Mouse (Mus musculus) heart, embryonic 14.5 days (tissue): ENCODE measurements around the gene Akr1c20. TPM values are rescaled to one million over a fixed set of nuclear protein-coding genes. Genes with fewer than 3 reads are reported as not detected.

Experiments
- ATAC-seq: fragments of 200-750 bp; cut with Nextera tagmentation; 2 replicates; pipeline ENCODE4 v1.8.0; 2017; ENCODE audit warnings: low read depth, moderate TSS enrichment; ENCODE audit not compliant: insufficient number of reproducible peaks, insufficient read depth, low FRiP score
- H3K27ac ChIP-seq, 2 experiments: fragments of 200-500 bp in 1 of 2; fragments of 300-500 bp in 1 of 2; sonication (generic) in 1 of 2; replicated peaks in 1 of 2; 2 replicates each; pipeline ENCODE4 v1.5.1; 2012 to 2014; ENCODE audit warnings: low read depth in 2 of 2, low read length in 2 of 2, control low read depth in 1 of 2, mild to moderate bottlenecking in 1 of 2, mixed read lengths in 1 of 2; ENCODE audit not compliant: control insufficient read depth in 1 of 2, insufficient read depth in 1 of 2
- H3K27me3 ChIP-seq: fragments of 300-500 bp; sonication (generic); 2 replicates; pipeline ENCODE4 v1.6.1; 2014; ENCODE audit warnings: mild to moderate bottlenecking, low read length, control low read depth; ENCODE audit not compliant: control insufficient read depth, insufficient read depth
- H3K36me3 ChIP-seq: fragments of 300-500 bp; sonication (generic); 2 replicates; pipeline ENCODE4 v1.6.1; 2014; ENCODE audit warnings: mild to moderate bottlenecking, control low read depth, low read length, mixed read lengths; ENCODE audit not compliant: control insufficient read depth, insufficient read depth
- H3K4me1 ChIP-seq, 2 experiments: fragments of 200-500 bp in 1 of 2; fragments of 300-500 bp in 1 of 2; sonication (generic) in 1 of 2; 2 replicates each; pipeline ENCODE4 v1.6.1; 2012 to 2014; ENCODE audit warnings: low read length in 2 of 2, control low read depth in 1 of 2, mixed read lengths in 1 of 2; ENCODE audit not compliant: control insufficient read depth in 2 of 2, insufficient read depth in 2 of 2
- H3K4me2 ChIP-seq: fragments of 300-500 bp; sonication (generic); 2 replicates; pipeline ENCODE4 v1.6.1; 2014; ENCODE audit warnings: mild to moderate bottlenecking, low read length
- H3K4me3 ChIP-seq, 2 experiments: fragments of 200-500 bp in 1 of 2; fragments of 300-500 bp in 1 of 2; sonication (generic) in 1 of 2; 2 replicates each; pipeline ENCODE4 v1.5.1; 2012 to 2014; ENCODE audit warnings: low read length in 2 of 2, mild to moderate bottlenecking in 2 of 2, control low read depth in 1 of 2, low read depth in 1 of 2, moderate library complexity in 1 of 2; ENCODE audit not compliant: control insufficient read depth in 1 of 2, insufficient read depth in 1 of 2
- H3K9ac ChIP-seq: fragments of 300-500 bp; sonication (generic); 2 replicates; pipeline ENCODE4 v1.6.1; 2014; ENCODE audit warnings: mild to moderate bottlenecking, low read length
- H3K9me3 ChIP-seq: fragments of 300-500 bp; sonication (generic); 2 replicates; pipeline ENCODE4 v1.6.1; 2016; ENCODE audit warnings: low read length, control low read depth; ENCODE audit not compliant: control insufficient read depth
- WGBS: fragments of 180-500 bp; shearing (Covaris S2); extraction: QIAGEN DNeasy Blood & Tissue Kit; methylation state at CpG from one replicate; pipeline ENCODE4 v1.1.7; 2014; 5-methylcytosine and 5-hydroxymethylcytosine counted together
- polyA plus RNA-seq: library from polyadenylated mRNA; unstranded; fragments of >200 nt; fragmentation: Nextera tagmentation; extraction: Ambion mirVana; gene quantifications from 2 replicates; pipeline ENCODE4 v1.2.1, GENCODE M21; 2014

Gene Akr1c20
- not detected in 2 replicates for polyA plus RNA-seq

GRCm38 (mm10) chr13:4523201-4523838 is at the start of gene Akr1c20:
Gene Akr1c20, minus strand, starts transcription at chr13:4523345.
- no peak within 1 kb of the TSS for H3K4me3 ChIP-seq
- no peak within 1 kb of the TSS for H3K4me2 ChIP-seq
- no peaks in the 10 kb centered on the region for H3K36me3 ChIP-seq
- no peaks in the 10 kb centered on the region for H3K9me3 ChIP-seq
- no peaks in the 10 kb centered on the region for H3K4me1 ChIP-seq
- WGBS, result 66% methylated on average over 2 of the region's 2 CpGs
- no peaks in the 10 kb centered on the region for H3K27me3 ChIP-seq
- no peak within 1 kb of the TSS for H3K27ac ChIP-seq
- H3K9ac ChIP-seq, result no peak within 1 kb of the TSS
- no peak for ATAC-seq

GRCm38 (mm10) chr13:4565996-4566395 is 42.9 kb upstream of the Akr1c20 start:
- no peak overlapping the region for H3K4me2 ChIP-seq
- H3K4me3 ChIP-seq, result no peak overlapping the region
- no peaks in the 10 kb centered on the region for H3K9me3 ChIP-seq
- H3K9ac ChIP-seq, result no peak overlapping the region
- H3K36me3 ChIP-seq, result no peaks in the 10 kb centered on the region
- WGBS, result 80% methylated on average over 2 of the region's 2 CpGs
- no peaks in the 10 kb centered on the region for H3K27me3 ChIP-seq
- no peak overlapping the region for H3K27ac ChIP-seq
- no peaks in the 10 kb centered on the region for H3K4me1 ChIP-seq
- ATAC-seq, result no peak

GRCm38 (mm10) chr13:4560500-4560899 is 37.4 kb upstream of the Akr1c20 start:
- Histone ChIP-seq H3K4me3 (no peak overlapping the region), H3K9me3 (no peaks in the 10 kb centered on the region), H3K9ac (no peak overlapping the region), H3K4me1 (no peaks in the 10 kb centered on the region), H3K36me3 (no peaks in the 10 kb centered on the region), H3K27me3 (no peaks in the 10 kb centered on the region), H3K4me2 (no peak overlapping the region), H3K27ac (no peak overlapping the region)
- no peak for ATAC-seq

- ATAC-seq, result no peak
- 58% methylated on average over 1 of the region's 1 CpGs for WGBS
- no peaks in the 10 kb centered on the region for H3K4me1 ChIP-seq
Measured at GRCm38 (mm10) chr13:4559143-4559542, 36.0 kb upstream of the Akr1c20 start.

GRCm38 (mm10) chr13:4514811-4515210 is 8.3 kb downstream of the Akr1c20 start:
- no peaks in the 10 kb centered on the region for H3K4me1 ChIP-seq
- H3K36me3 ChIP-seq, result no peaks in the 10 kb centered on the region
- H3K9me3 ChIP-seq, result no peaks in the 10 kb centered on the region
- H3K27ac ChIP-seq, result no peak overlapping the region
- no peak overlapping the region for H3K4me2 ChIP-seq
- WGBS, result 81% methylated on average over 2 of the region's 2 CpGs
- H3K4me3 ChIP-seq, result no peak overlapping the region
- ATAC-seq, result no peak
- no peak overlapping the region for H3K9ac ChIP-seq
- H3K27me3 ChIP-seq, result no peaks in the 10 kb centered on the region

More at GRCm38 (mm10) chr13:4559143-4559542, 36.0 kb upstream of the Akr1c20 start:
- H3K9ac ChIP-seq, result no peak overlapping the region
- H3K4me3 ChIP-seq, result no peak overlapping the region
- H3K27ac ChIP-seq, result no peak overlapping the region
- no peaks in the 10 kb centered on the region for H3K9me3 ChIP-seq
- no peaks in the 10 kb centered on the region for H3K36me3 ChIP-seq
- no peaks in the 10 kb centered on the region for H3K27me3 ChIP-seq
- H3K4me2 ChIP-seq, result no peak overlapping the region

GRCm38 (mm10) chr13:4467896-4468295 is 55.2 kb downstream of the Akr1c20 start:
- no peak overlapping the region for H3K27ac ChIP-seq
- 67% methylated on average over 1 of the region's 1 CpGs for WGBS
- H3K4me2 ChIP-seq, result no peak overlapping the region
- no peak overlapping the region for H3K4me3 ChIP-seq
- no peaks in the 10 kb centered on the region for H3K9me3 ChIP-seq
- no peaks in the 10 kb centered on the region for H3K4me1 ChIP-seq
- no peaks in the 10 kb centered on the region for H3K36me3 ChIP-seq
- H3K9ac ChIP-seq, result no peak overlapping the region
- ATAC-seq, result no peak
- H3K27me3 ChIP-seq, result no peaks in the 10 kb centered on the region

GRCm38 (mm10) chr13:4465641-4466040 is 57.5 kb downstream of the Akr1c20 start:
- Histone ChIP-seq H3K4me1 (no peaks in the 10 kb centered on the region), H3K27ac (no peak overlapping the region), H3K27me3 (no peaks in the 10 kb centered on the region), H3K9me3 (no peaks in the 10 kb centered on the region), H3K4me2 (no peak overlapping the region), H3K9ac (no peak overlapping the region), H3K4me3 (no peak overlapping the region), H3K36me3 (no peaks in the 10 kb centered on the region)
- ATAC-seq, result no peak
- 78% methylated on average over 2 of the region's 2 CpGs for WGBS
